Mouse (Mus musculus) testis, postnatal 10 days (tissue): ENCODE results near the gene Chkb.

Experiments used
- DNase-seq: peaks from one replicate; pipeline ENCODE4 v3.0.0; 2021; ENCODE audit warnings: low spot score

The Chkb gene

DNA sequence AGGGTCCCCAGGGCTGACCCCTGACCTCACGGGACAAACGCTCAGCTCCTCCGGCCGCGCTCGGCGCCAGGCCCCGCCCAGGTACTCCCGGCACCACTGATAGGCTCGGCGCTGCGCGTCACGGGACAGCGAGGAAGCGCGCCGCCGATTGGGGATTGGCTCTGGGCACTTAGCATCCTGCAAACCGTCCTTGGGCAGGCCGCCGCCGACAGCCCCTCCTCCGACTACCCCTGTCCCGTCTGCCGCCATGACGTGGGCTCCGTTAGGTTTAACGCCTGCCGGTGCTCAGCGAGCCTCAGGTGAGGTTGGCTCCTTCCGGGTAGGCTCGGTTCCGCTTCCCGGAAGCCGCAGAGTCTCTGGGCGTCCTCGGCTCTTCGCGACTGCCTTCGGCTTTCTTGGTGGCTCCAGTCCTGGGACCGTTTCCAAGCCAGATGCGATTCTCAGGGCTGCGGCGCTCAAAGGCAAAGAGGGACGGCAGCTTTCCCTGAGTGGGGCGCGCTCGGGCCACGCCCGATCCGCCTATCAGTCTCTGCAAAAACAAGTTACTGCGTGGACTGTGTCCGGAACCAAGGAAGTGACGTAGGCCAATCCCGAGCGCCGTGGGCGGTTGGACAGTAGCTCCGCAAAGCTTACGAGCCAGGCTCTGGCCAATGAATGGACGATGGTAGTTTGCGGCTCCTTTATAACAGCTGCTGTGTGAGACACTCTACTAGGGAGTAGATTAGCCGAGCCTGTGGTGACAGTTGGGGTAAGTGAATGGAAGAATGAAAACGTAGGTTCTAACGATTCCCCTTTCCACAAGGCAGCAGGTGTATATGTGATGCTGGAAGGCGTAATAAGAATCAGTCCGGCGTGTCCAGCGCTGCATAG, at the start of gene Chkb, which contains the start of the genes C730034F03Rik and Gm44502:
Gene Chkb (minus strand): TSS at position 557 of the 870 bp plus-strand sequence.
Gene C730034F03Rik (plus strand): TSS at position 238 of the 870 bp plus-strand sequence.
Gene Gm44502 (minus strand): TSS at position 345 of the 870 bp plus-strand sequence.
- peak; percentile 94 for DNase-seq

- no peak for DNase-seq
Measured at GRCm38 (mm10) chr15:89478622-89479021, 48.9 kb upstream of the Chkb start.

DNA sequence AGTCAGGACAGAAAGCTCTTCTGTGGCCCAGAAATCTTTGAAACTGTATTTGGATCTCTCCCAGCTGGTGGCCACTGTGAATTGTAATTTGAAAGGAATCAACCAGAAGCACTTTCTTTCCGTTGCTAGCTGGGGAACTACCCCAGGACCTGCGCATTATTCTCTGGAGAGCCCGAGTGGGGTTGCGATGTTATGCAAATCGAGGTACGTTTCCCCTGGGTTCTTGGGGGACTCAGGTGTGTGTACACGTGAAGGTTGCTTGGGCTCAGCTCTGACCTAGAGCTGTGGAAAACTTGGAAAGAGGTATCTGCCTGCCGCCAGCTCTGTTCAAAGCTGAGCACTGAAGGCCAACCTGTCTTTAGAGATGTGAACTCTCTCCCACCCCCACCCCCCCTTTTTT, 48.1 kb upstream of the Chkb start:
- no peak for DNase-seq

- DNase-seq = no peak
Measured at GRCm38 (mm10) chr15:89477091-89477491, 47.4 kb upstream of the Chkb start, which contains the start of gene Arsa. Gene Arsa, minus strand, starts transcription at chr15:89477425.

DNA sequence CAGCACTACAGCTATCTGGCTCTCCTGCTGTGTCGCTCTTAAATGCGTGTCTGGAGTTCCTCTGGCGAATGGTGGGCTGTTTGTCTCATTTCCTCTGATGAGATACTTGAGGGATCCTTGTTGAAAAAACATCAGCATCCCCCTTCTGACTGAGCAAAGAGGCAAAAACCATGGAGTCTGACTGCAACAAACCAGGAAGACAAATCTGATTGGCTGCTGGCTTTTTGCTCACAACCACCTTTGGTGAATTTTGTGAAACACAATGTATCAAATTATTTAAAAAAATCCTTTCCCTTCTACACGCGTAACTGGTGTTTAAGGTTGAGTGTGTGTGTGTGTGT, 46.7 kb upstream of the Chkb start:
- no peak for DNase-seq

DNA sequence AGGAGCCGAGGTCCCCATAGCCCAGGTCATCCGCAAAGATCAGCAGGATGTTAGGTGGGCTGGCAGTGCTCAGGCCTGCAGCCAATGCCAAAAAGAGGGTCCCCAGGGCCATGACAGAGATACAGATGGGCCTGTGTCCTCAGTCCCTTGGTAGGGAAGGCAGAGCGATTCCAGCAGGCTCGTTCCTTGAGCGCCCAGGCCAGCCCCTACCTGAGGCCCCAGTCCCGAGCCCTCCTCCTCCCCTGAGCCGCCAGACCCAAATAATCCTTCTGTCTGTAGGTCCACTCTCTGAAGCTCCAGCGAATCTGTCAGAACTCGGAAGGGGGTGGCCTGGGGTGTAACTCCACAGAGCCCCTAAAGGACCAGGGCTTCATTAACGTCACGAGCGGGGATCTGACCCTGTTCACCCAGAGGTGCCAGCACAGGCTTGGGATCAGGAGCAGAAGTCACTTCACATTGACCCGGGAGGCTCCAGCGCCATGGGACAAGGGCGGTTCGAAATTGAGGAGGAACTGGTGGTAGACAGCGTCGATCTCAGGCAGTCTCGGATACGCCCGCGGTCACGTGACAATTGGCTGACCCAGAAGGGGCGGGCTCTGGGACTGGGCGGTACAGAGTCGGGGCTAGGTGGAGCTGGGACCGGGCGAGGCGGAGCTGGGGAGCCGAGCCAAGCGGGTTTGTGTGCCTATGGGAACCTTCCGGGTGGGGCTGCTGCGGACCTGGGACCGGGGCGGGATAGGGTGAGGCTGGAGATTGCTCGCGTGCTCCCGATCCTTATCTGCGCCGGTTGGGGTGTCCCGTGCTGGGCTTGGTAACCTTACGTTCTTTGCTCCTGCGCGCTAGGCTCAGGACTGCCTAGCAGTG, 46.1 kb upstream of the Chkb start:
- peak; percentile 93 for DNase-seq

DNA sequence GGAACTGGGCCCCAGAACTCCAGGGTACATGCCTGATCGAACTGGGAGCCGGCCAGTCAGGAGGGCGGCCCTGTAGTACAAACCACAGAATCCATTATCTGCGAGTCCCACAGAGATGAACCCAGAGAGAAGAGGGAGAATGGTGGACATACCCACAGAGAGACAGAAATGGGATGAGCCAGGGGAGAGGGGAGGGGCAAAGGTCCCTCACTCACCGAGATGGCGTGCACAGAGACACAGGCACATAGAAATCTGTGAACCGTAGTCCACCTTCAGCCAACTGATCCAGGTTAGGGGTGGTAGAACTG, 45.5 kb upstream of the Chkb start:
- DNase-seq = no peak

DNA sequence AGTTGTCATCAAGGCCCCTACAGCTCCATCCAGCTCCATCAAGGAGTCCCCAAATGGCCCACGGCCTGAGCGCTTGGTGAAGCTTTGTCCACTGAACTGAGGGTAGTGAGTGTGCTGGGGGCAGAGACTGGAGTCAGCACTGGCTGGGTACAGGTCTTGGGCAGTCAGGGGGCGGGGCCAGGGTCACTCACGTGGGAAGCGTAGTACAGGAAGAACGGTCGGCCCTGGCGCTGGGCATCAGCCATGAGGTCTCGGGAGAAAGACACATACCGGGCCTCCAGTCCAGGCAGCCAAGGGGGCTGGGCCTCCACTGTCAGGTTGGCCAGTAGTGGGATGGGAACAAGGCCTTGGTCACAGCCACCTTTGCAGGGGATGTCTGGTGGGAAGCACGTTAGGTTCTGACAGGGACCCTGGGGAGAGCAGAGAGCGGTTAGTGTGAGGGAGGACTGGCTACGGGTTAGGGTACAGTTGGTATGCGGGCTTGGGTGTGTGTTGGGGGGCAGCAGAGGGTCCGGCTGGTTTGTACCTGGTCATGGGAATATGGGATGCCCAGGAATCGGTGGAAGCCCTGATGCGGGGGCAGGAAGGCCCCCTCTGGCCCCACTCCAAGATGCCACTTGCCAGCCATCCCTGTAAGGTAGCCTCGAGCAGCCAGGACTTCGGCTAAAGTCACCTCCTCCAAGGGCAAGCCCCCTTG, 45.0 kb upstream of the Chkb start:
- DNase-seq = peak; percentile 62

DNA sequence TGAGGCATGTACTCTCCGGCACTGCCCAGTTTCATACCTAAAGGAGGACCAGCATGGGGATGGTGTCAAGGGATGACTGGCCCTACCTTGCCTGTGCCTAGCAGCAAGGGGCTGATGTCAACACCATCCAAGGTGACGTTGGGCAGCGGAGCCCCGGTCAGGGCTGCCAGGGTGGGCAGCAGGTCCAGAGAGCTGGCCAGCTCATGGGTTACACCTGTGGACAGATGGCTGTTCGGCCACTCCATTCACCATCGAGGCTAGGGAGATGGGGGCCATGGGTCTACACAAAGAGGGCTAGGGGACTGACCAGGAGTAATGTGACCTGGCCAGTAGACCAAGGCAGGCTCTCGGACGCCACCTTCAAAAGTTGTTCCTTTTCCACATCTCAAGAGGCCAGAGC, 44.2 kb upstream of the Chkb start:
- DNase-seq = no peak

DNA sequence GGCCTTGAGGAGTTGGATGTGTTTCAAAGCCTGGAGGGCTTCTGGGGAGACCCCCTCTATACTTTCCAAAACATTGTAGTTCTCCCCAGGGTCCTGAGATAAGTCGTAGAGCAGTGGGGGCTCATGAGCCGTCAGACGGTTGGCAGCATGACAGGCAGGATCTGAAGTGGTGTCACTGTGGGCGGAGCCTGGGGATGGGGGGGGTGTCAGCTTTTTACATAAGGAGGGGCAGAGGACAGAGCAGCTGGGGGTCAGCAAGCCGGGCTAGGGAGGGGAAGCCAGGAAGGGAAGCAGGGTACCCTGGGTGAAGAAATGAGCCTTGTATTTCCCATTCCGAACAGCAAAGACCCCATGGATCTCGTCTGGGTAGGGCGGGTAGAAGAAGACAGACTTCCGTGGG, 43.7 kb upstream of the Chkb start:
- DNase-seq = peak; percentile 54

DNA sequence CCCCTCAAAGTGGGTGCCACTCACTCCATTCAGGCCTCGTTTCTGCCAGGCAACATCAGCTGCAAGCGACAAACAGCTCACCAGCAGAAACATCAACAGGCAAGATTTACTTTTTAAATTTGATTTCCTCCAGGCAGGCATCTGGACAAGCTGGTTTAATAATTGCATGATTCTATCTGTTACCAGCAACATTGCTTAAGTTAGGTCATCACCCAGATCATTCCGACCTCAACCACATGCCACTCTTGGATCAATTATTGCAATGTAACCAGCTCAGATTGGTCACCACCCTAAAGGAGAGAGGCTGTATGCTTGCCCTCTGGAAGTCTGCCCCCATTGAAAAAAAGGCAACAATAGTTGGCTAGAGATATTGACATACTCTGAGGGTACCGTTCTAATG, 41.8 kb upstream of the Chkb start:
- DNase-seq = no peak

- no peak for DNase-seq
Measured at GRCm38 (mm10) chr15:89468577-89468976, 38.9 kb upstream of the Chkb start.

- DNase-seq = no peak
Measured at GRCm38 (mm10) chr15:89465052-89465451, 35.3 kb upstream of the Chkb start.

DNA sequence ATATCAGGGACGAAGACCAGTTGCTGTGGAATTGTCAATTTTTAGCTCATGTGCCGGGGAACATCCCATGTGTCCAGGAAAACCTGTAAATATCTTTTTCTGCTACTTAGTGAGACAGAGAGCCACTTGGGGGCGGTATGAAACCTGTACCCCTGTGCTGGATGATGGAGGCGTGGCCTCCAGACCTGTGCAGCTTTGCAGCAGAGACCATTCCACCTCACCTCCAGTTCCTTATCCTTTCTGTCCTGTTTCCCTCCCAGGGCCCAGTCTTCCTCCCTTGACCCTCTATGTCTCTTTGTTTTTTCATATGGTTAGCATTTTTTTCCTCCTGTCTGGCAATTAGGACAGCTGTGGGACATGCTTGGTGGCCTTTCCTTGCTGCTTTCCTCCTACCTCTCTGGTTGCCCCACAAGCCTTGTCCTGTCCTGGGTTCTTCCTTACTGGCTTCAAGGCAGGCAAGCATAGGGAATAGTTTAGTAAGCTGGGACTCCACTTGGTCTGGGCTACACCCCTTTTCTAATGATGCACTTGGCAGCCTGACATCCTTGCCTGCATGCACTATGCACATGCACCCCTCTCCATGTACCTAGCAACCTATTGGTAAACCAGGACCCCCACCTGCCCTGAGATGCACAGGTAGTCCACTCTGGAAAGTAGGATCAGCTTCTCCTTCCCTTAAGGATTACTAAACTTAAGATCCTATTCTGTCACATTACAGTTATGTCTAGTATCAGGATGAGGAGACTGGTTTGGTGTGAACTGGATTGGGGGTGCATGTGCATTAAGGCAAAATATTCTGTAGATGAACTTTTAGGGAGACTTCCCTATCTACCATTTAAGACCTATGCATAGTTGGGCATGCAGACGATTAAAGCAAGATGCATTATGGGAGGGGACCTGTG, 33.9 kb upstream of the Chkb start:
- no peak for DNase-seq

GRCm38 (mm10) chr15:89462176-89462575, 32.5 kb upstream of the Chkb start:
- no peak for DNase-seq

- DNase-seq = no peak
Measured at GRCm38 (mm10) chr15:89461321-89461720, 31.6 kb upstream of the Chkb start.

GRCm38 (mm10) chr15:89460298-89460697, 30.6 kb upstream of the Chkb start:
- no peak for DNase-seq

- DNase-seq = no peak
Measured at GRCm38 (mm10) chr15:89459821-89460220, 30.1 kb upstream of the Chkb start.

- no peak for DNase-seq
Measured at GRCm38 (mm10) chr15:89458942-89459341, 29.2 kb upstream of the Chkb start.

DNA sequence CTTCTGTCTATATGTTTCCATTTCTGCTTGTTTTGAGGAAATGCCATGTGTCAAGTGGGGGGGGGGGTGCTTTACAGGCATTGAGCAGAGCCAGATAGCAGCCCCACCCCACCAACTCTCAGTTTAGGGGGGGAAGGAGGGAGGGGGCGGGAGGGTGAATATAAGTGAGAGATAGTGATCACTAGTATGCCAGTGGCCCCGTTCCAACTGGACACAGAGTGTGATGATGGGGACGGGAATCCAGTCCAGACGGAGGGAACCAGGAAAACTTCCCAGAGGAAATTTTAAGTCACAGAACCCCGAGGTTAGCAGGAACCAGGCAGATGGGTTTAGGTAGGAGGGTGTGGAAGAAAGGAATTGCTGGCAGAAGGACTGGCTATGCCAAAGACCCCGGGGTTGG, 25.9 kb upstream of the Chkb start:
- DNase-seq = peak; percentile 30

DNA sequence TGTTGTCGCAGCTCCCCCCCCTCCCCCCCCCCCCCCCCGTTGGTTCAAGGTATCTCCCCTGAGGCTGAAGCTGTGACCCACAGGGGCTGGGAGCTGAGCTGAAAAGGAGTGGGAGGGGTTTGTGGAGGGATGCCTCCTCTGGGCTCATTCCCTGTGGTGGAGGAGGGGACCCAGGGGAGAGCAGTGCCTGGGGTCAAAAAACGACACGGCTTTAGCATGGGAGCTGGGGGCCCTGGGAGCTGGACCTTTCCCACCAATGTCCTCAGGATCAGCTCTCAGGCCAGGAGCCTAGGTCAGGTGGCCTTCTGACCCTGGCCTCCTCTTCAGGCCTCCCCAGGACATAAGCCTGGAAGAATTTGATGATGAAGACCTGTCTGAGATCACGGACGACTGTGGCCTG, 25.1 kb upstream of the Chkb start:
- DNase-seq = no peak
